Mouse (Mus musculus) spleen, adult 2 months (tissue): ENCODE measurements at regions not wholly inside any gene's neighbourhood (a gene's known extent, or its start where the extent isn't known, plus 50 kb on each side); places are given as distances from the start of the nearest gene placed in this dataset.

Experiments
- CTCF ChIP-seq: fragments of 200-500 bp; IDR thresholded peaks from 2 replicates; pipeline ENCODE4 v1.5.1; 2011; ENCODE audit warnings: mild to moderate bottlenecking, inconsistent platforms; ENCODE audit not compliant: insufficient read depth, insufficient read length, insufficient replicate concordance; ENCODE audit errors: extremely low read depth
- POLR2A ChIP-seq: fragments of 200-500 bp; IDR thresholded peaks from 2 replicates; pipeline ENCODE4 v1.6.1; 2011; ENCODE audit warnings: low read depth, low read length, inconsistent platforms

- TF ChIP-seq POLR2A (no peak), CTCF (no peak)
Measured at GRCm38 (mm10) chr14:72292656-72293299, 198.9 kb downstream of the Gm9195 start.
